Mouse (Mus musculus) liver, embryonic 16.5 days (tissue): Measurements from ENCODE around the gene Kif24. TPM values are rescaled to one million over a fixed set of nuclear protein-coding genes. Genes with fewer than 3 reads are reported as not detected.

ENCODE experiments used
- ATAC-seq: fragments of 200-750 bp; cut with Nextera tagmentation; 2 replicates; pipeline ENCODE4 v1.8.0; 2017; ENCODE audit warnings: low read depth, mild to moderate bottlenecking, moderate number of reproducible peaks, moderate library complexity
- H3K27ac ChIP-seq: fragments of 300-500 bp; sonication (generic); 2 replicates; pipeline ENCODE4 v1.5.1; 2014; ENCODE audit warnings: mild to moderate bottlenecking, low read length
- H3K27me3 ChIP-seq: fragments of 300-500 bp; sonication (generic); 2 replicates; pipeline ENCODE4 v1.6.1; 2014; ENCODE audit warnings: low read depth, low read length, mixed read lengths; ENCODE audit not compliant: control insufficient read depth, insufficient read depth
- H3K36me3 ChIP-seq: fragments of 300-500 bp; sonication (generic); 2 replicates; pipeline ENCODE4 v1.6.1; 2014; ENCODE audit warnings: mild to moderate bottlenecking; ENCODE audit not compliant: control insufficient read depth, insufficient read depth
- H3K4me1 ChIP-seq: fragments of 300-500 bp; sonication (generic); 2 replicates; pipeline ENCODE4 v1.6.1; 2014; ENCODE audit warnings: low read depth, low read length, mixed read lengths; ENCODE audit not compliant: control insufficient read depth
- H3K4me2 ChIP-seq: fragments of 300-500 bp; sonication (generic); 2 replicates; pipeline ENCODE4 v1.6.1; 2014; ENCODE audit warnings: low read depth, low read length, mixed read lengths
- H3K4me3 ChIP-seq: fragments of 300-500 bp; sonication (generic); 2 replicates; pipeline ENCODE4 v1.5.1; 2014; ENCODE audit warnings: low read depth, mild to moderate bottlenecking, low read length
- H3K9ac ChIP-seq: fragments of 300-500 bp; sonication (generic); 2 replicates; pipeline ENCODE4 v1.6.1; 2014; ENCODE audit warnings: low read depth, low read length
- H3K9me3 ChIP-seq: fragments of 300-500 bp; sonication (generic); replicated peaks from 2 replicates; pipeline ENCODE4 v1.6.1; 2016; ENCODE audit warnings: low read length; ENCODE audit not compliant: control insufficient read depth
- WGBS: fragments of 180-500 bp; shearing (Covaris S2); extraction: QIAGEN DNeasy Blood & Tissue Kit; methylation state at CpG from one replicate; pipeline ENCODE4 v1.1.7; 2014; ENCODE audit not compliant: insufficient replicate concordance; 5-methylcytosine and 5-hydroxymethylcytosine counted together
- polyA plus RNA-seq: library from polyadenylated mRNA; unstranded; fragments of >200 nt; fragmentation: Nextera tagmentation; extraction: Ambion mirVana; gene quantifications from 2 replicates; pipeline ENCODE4 v1.2.1, GENCODE M21; 2015

Kif24 gene
- polyA plus RNA-seq, 1 experiment from 2014 or later = 4.9 TPM

- ATAC-seq = peak; percentile 37
- no peak overlapping the region for H3K9ac ChIP-seq
- H3K36me3 ChIP-seq = peaks cover 5% of the 10 kb centered on the region
- 79% methylated on average over 1 of the region's 1 CpGs for WGBS
- no peaks in the 10 kb centered on the region for H3K27me3 ChIP-seq
- H3K4me3 ChIP-seq = no peak overlapping the region
- no peaks in the 10 kb centered on the region for H3K9me3 ChIP-seq
- H3K27ac ChIP-seq = peak overlapping the region; percentile 26; the same call in 1 of the 2 replicates
- H3K4me2 ChIP-seq = no peak overlapping the region
- H3K4me1 ChIP-seq = peaks cover 20% of the 10 kb centered on the region
Observed at GRCm38 (mm10) chr4:41353265-41353664, 111.4 kb downstream of the Kif24 start.

GRCm38 (mm10) chr4:41352758-41353157 lies 111.9 kb downstream of the Kif24 start:
- H3K36me3 ChIP-seq = peaks cover 5% of the 10 kb centered on the region
- 49% methylated on average over 4 of the region's 4 CpGs for WGBS
- H3K4me3 ChIP-seq = no peak overlapping the region
- no peak overlapping the region for H3K9ac ChIP-seq
- ATAC-seq = peak; percentile 51
- peak overlapping the region; percentile 56 for H3K27ac ChIP-seq
- H3K4me1 ChIP-seq = peaks cover 24% of the 10 kb centered on the region
- H3K4me2 ChIP-seq = no peak overlapping the region
- no peaks in the 10 kb centered on the region for H3K27me3 ChIP-seq
- H3K9me3 ChIP-seq = no peaks in the 10 kb centered on the region

- Histone ChIP-seq H3K27ac (peak overlapping the region; percentile 89), H3K4me3 (peak overlapping the region; percentile 80), H3K36me3 (no peaks in the 10 kb centered on the region), H3K27me3 (no peaks in the 10 kb centered on the region), H3K9me3 (no peaks in the 10 kb centered on the region), H3K9ac (peak overlapping the region; percentile 95), H3K4me1 (peaks cover 25% of the 10 kb centered on the region), H3K4me2 (peak overlapping the region; percentile 79)
- ATAC-seq = peak; percentile 38
- under 1% methylated on average over 27 of the region's 28 CpGs for WGBS
Observed at GRCm38 (mm10) chr4:41349199-41349591, 115.5 kb downstream of the Kif24 start.

- H3K4me1 ChIP-seq = peaks cover 25% of the 10 kb centered on the region
- ATAC-seq = peak; percentile 91
- peak within 1 kb of the TSS; percentile 79 for H3K4me2 ChIP-seq
- H3K27ac ChIP-seq = peak within 1 kb of the TSS; percentile 89
- H3K4me3 ChIP-seq = peak within 1 kb of the TSS; percentile 80
- WGBS = under 1% methylated on average over 31 of the region's 31 CpGs
- no peaks in the 10 kb centered on the region for H3K36me3 ChIP-seq
- peak within 1 kb of the TSS; percentile 95 for H3K9ac ChIP-seq
- H3K9me3 ChIP-seq = no peaks in the 10 kb centered on the region
- H3K27me3 ChIP-seq = no peaks in the 10 kb centered on the region
Observed at GRCm38 (mm10) chr4:41348584-41349198, 116.0 kb downstream of the Kif24 start, which contains the start of gene Ubap1. Gene Ubap1 (plus strand): TSS chr4:41348996.

GRCm38 (mm10) chr4:41347839-41348238 lies 116.8 kb downstream of the Kif24 start:
- Histone ChIP-seq H3K4me2 (peak overlapping the region; percentile 68), H3K4me3 (peak overlapping the region; percentile 80), H3K36me3 (no peaks in the 10 kb centered on the region), H3K27me3 (no peaks in the 10 kb centered on the region), H3K9me3 (no peaks in the 10 kb centered on the region), H3K9ac (peak overlapping the region; percentile 54), H3K4me1 (peaks cover 17% of the 10 kb centered on the region), H3K27ac (peak overlapping the region; percentile 74)
- no peak for ATAC-seq
- 37% methylated on average over 4 of the region's 5 CpGs for WGBS

GRCm38 (mm10) chr4:41346011-41346410 lies 118.7 kb downstream of the Kif24 start:
- ATAC-seq = no peak
- H3K4me2 ChIP-seq = no peak overlapping the region
- no peak overlapping the region for H3K27ac ChIP-seq
- no peak overlapping the region for H3K9ac ChIP-seq
- H3K36me3 ChIP-seq = no peaks in the 10 kb centered on the region
- 58% methylated on average over 2 of the region's 2 CpGs for WGBS
- H3K4me1 ChIP-seq = peaks cover 13% of the 10 kb centered on the region
- H3K4me3 ChIP-seq = no peak overlapping the region
- H3K27me3 ChIP-seq = no peaks in the 10 kb centered on the region
- H3K9me3 ChIP-seq = no peaks in the 10 kb centered on the region

- Histone ChIP-seq H3K9ac (no peak overlapping the region), H3K4me1 (peaks cover 7% of the 10 kb centered on the region), H3K9me3 (no peaks in the 10 kb centered on the region), H3K4me3 (no peak overlapping the region), H3K36me3 (no peaks in the 10 kb centered on the region), H3K27me3 (no peaks in the 10 kb centered on the region), H3K4me2 (no peak overlapping the region), H3K27ac (no peak overlapping the region)
- ATAC-seq = no peak
- WGBS = 84% methylated on average over 11 of the region's 11 CpGs
Observed at GRCm38 (mm10) chr4:41340912-41341550, 123.7 kb downstream of the Kif24 start.

Other genes starting within 250 kb of the Kif24 start
- 20.4 and 23.9 TPM in 2 replicates for gene Ubap2, start 189.7 kb downstream of the Kif24 start, polyA plus RNA-seq
- 79.7 and 87.8 TPM in 2 replicates for gene Dcaf12, start 150.0 kb downstream of the Kif24 start, polyA plus RNA-seq
- 32.8 and 36.8 TPM in 2 replicates for gene Ubap1, start 115.9 kb downstream of the Kif24 start, polyA plus RNA-seq
- 16.9 and 20.5 TPM in 2 replicates for gene Nudt2, start 264 bp upstream of the Kif24 start, polyA plus RNA-seq
- 1.6 and 1.8 TPM in 2 replicates for gene AI464131, start 38.2 kb upstream of the Kif24 start, polyA plus RNA-seq
- not detected in 2 replicates for gene 1110017D15Rik, start 52.4 kb upstream of the Kif24 start, polyA plus RNA-seq
- gene Fam219a, start 104.7 kb upstream of the Kif24 start, polyA plus RNA-seq = 0.67 and 0.98 TPM in 2 replicates
- gene Dnaic1, start 104.9 kb upstream of the Kif24 start, polyA plus RNA-seq = 4.3 and 4.9 TPM in 2 replicates
- 3.2 and 4.5 TPM in 2 replicates for gene Enho, start 175.4 kb upstream of the Kif24 start, polyA plus RNA-seq
- gene Cntfr, start 232.2 kb upstream of the Kif24 start, polyA plus RNA-seq = 0.19 and 0.22 TPM in 2 replicates
- 42.3 and 45.4 TPM in 2 replicates for gene Il11ra1, start 235.1 kb upstream of the Kif24 start, polyA plus RNA-seq
- 27.1 and 27.2 TPM in 2 replicates for gene Rpp25l, start 248.6 kb upstream of the Kif24 start, polyA plus RNA-seq